Mouse (Mus musculus): Measurements from ENCODE around the gene Hspa4l.

Gene Hspa4l

DNA sequence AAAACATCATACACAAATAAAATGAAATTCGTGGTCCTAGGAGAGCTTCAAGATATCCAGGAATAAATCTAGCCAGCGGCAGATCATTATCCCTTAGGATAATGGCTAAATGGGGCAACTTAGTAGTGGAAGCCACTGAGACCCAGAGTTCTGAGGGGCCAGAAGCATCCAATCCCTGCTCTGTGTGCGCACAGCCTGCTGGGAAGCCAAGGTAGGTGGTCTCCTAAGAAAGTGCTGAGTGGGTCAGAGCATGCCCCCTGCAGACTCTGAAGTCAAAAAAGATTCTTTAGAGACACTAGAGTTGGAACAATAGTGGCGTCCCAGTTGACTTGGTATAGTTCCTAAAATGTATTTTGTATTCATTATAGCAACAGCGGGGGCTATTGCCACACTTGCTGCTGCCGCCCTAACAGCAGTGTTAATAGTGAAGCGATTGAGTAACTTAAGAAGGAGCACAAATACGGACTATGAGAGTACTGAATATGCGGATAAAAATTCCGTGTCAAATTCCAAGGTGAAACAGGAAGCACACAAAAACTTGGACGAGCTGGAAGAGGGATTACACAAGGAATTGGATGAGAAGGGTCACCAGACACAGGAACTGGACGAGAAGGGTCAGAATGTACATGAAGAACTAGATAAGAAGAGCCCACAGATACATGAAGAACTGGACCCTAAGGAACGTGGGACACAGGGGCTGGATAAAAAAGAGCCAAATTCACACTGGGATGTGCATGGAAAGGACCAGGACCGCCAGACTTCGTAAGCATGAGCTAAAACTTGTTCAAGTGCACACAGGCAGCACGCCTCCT, at the start of gene Hspa4l:
TSS of gene Hspa4l (plus strand) at position 472 of the 812 bp plus-strand sequence.
- DNase-seq (ENCODE audit: low read depth), result peak; percentile 53

- peak; percentile 13 for DNase-seq (ENCODE audit: low read depth)
Measured at GRCm38 (mm10) chr3:40695162-40695561, 49.1 kb upstream of the Hspa4l start.

DNA sequence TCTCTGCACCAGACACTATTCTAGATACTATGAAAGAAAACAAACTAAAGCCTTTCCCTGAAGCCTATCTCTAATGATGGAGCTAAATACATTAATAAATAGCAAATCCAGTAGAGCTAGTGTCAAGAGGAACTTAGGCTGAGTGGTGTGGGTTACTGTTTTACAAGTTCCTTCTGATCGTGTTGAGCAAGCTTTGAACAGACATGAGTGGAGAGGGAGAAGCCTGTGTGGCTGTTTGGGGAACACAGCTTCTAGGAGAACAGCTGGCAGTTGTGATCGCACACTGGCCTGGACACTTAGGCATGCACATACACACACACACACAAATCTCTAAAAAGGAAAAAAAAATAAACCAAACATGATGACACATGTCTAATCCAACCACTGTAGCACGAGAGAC, 45.5 kb upstream of the Hspa4l start:
- no peak for DNase-seq (ENCODE audit: low read depth)

DNA sequence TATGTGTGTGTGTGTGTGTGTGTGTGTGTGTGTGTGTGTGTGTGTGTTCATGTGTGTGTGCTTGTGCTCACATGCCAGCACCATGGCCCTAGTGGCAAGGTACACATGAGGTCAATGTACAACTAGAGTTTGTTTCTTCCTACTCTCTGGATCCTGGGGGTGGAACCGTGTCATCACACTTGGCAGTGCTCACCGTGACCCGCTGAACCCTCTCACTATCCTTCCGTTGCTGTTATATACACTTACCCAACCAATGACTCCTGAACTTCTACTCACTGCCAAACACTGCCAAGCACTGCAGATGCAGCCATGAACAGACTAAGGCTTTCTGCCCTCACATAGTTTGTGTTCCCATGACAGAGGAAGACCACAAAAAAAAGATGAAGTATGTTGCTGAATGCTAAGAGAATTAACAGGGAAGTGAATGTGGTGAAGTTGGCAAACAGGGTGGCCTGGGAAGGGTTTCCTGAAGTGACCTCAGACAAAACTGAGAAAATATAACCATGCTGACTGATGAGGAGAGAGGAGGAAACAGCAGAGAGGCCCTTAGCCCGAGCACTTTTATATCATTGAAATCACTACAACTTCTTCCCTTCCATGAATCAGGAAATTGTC, 39.4 kb upstream of the Hspa4l start:
- peak; percentile 36 for DNase-seq (ENCODE audit: low read depth)

DNA sequence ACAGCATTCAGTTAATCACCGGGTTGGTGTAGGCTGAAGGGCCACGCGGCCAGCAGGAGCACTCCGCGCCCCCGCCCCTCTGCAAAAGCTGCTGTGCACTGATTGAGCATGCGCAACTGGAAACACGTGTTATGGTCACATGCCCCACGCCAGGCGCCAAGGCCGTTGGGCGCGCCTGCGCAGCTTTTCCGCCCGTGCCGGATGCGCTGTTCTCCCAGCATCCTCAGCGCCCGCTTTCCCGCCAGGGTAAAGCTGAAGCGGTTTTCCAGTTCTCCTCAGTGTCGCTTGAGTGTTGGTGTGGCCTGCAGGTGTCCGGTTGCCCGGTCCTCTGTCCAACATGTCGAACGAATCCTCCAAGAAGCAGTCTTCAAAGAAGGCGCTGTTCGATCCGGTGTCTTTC, 35.6 kb upstream of the Hspa4l start, which contains the start of gene Slc25a31:
TSS of gene Slc25a31 (plus strand) at position 201 of the 400 bp plus-strand sequence.
- no peak for DNase-seq (ENCODE audit: low read depth)

DNA sequence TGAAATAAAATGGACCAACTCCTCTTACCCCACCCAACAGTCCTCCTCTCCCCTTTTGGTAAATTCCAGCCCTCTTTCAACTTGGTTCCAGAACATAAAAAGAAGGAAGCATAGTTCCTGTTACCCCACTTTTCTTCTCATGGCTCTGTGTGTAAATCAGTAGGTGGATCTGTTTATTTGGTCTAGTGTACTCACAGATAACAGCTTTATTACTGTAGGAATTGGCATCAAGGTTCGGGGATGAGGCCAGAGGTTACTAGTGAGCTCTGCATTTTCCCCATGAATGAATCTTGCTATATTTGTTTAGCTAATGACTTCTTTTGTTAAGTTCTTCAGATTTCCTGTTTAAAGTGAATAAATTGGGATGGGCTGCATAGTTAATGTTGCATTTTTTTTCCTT, 28.2 kb upstream of the Hspa4l start:
- no peak for DNase-seq (ENCODE audit: low read depth)

DNA sequence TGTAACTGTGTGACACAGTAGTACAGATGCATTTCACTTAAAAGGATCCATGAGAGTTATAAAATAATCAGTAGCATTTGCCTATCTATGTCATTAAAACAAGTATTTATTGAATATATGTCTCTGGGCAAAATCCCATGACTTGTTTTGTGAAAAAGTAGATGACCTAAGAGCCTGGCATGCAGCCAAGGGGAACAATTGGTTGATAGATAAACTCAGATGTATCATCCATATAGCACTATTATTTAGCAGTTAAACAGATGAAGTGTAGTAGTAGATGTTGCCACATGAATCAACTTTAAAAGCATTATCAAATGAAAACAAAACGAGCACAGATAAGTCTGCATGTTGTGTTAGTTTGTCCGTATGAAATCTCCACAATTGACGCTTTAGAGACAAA, 25.3 kb upstream of the Hspa4l start:
- peak; percentile 30 for DNase-seq (ENCODE audit: low read depth)

- no peak for DNase-seq (ENCODE audit: low read depth)
Measured at GRCm38 (mm10) chr3:40738381-40738912, 5.8 kb upstream of the Hspa4l start.

DNA sequence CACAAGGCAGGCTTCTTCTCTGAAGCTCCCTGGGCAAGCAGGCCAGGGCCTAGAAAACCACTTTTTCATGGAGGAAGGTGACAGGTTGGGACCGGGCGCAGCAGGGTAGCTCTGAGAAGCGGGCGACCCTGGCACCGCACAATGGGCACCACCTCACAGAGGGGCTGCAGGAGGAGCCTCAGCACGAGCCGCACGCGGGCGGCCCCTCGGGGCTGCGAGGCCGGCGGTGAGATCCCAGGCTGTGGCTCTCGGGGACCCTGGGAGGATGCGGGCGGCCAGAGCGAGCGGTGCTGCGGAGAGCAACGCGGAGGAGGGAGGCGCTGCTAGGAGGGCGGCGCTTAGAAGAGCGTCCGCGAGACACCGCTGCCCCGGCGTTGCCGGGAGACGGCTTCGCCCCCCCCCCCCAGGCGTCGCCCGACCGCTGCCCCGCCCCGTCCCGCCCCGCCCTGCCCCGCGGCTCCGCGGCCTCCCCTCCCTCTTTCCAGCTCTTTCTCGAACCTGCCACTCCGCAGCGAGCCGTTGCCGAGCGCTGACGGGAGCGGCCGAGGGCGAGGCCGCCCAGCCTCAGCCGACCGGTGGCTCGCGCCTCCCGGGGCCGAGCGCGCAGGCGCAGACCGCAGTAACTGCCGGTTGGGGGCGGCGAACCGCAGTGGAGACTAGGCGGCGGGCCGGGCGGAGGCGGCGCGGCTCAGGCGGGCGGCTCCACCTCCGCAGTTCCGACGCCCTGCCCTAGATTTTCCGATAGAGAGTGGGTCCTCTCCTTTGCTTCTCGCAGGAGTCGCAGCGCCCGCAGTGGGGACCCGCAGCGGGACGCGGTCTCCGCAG, 753 bp downstream of the Hspa4l start:
- peak; percentile 96 for DNase-seq (ENCODE audit: low read depth)

DNA sequence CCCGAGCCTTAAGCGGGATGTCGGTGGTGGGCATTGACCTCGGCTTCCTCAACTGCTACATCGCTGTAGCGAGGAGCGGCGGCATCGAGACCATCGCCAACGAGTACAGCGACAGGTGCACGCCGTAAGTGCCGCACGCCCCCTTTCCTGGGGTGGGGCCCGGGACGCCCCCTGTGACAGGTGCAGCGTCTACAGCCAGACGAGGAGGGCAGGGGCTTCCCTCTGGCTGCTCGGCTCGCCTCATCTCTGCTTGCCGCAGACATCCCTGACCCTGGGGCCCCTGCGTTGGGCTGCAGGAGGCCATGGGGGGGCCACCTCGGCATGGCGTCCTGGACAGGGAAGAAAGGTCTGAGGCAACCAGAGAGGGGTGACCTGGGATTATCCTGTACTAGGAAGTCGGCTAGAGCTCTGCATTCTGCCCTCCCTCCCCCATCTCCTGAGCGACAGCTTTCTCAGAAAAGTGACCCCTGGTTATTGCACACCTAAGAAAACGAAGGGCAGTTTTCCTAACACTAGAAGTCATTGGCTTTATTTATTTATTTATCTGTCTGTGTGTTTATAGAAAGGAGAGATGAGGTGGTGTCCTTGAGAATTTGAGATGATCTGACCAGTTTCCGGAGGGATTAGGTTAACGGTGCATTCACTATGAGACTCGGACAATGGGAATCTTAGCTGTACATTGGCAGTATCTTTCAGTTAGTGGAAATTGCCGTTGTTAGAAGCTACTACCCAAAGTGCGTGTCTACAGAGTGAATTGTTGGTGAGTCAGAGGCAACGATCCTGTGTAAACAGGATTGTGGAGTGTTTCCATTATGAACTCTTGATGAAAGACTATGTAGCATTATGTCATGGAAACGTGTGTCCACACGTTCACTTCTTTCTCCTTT, 1.6 kb downstream of the Hspa4l start:
- DNase-seq (ENCODE audit: low read depth), result peak; percentile 78

GRCm38 (mm10) chr3:40760746-40761145, 16.5 kb downstream of the Hspa4l start:
- DNase-seq (ENCODE audit: low read depth), result peak; percentile 5

GRCm38 (mm10) chr3:40761312-40761711, 17.0 kb downstream of the Hspa4l start:
- DNase-seq (ENCODE audit: low read depth), result peak; percentile 75

DNA sequence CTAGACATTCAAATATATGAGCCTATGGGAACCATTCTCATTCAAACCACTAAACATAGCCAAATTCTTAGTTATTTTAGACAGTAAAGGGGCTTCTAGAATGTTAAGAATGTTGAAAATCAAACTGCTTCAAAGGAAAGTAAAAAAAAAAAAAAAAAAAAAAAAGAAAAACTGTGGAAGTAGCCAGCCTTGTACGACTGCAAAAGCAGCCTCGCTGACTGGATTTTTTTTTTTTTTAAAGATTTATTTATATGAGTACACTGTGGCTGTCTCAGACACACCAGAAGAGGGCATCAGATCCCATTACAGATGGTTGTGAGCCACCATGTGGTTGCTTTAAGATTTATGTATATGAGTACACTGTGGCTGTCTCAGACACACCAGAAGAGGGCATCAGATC, 49.5 kb downstream of the Hspa4l start:
- DNase-seq (ENCODE audit: low read depth), result no peak

- DNase-seq (ENCODE audit: low read depth), result peak; percentile 43
Measured at GRCm38 (mm10) chr3:40798054-40798453, 53.8 kb downstream of the Hspa4l start.

GRCm38 (mm10) chr3:40798500-40798899, 54.2 kb downstream of the Hspa4l start:
- DNase-seq (ENCODE audit: low read depth), result peak; percentile 77

DNA sequence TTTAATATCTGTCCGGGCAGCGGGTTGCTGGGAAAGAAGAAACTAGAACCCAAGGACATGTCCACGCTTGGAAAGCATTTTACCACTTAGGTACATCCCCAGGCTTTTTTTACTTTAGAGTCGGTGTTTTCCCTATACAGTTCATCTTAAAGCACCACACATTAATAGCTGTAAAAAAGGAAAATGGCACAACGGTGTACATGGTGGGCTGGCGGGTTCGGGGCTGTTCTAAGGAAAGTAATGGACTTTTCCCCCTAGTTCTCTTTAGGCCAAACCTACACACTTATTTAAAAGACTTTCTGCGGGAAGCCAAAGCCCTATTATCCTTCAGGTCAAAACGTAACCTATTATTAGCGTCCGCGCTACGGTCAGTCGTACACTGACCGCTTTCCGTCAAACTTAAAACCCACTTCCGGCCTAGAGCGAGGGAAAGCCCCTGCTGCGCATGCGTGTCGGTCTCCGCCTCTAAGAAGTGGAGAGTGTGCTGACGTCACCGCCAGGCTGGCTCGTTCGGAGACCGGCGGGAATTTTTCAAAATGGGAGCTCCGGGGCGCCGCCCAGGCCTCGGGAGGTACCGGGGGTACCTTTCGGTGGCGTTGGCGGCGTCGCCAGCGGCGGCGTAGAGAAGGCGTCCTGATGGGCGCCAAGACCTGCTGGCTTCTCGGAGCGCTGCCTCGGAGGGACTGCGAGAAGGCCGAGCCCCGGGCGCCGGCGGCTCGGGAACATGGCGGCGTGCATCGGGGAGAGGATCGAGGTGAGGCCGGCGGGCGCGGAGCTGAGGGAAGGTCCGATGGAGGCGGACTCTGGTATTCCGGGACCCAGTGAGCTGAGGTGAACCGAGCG, 55.5 kb downstream of the Hspa4l start, which contains the start of gene Plk4:
TSS of gene Plk4 (plus strand) at position 490 of the 843 bp plus-strand sequence.
- peak; percentile 99 for DNase-seq (ENCODE audit: low read depth)

GRCm38 (mm10) chr3:40800373-40800823, 56.1 kb downstream of the Hspa4l start:
- DNase-seq (ENCODE audit: low read depth), result no peak

DNA sequence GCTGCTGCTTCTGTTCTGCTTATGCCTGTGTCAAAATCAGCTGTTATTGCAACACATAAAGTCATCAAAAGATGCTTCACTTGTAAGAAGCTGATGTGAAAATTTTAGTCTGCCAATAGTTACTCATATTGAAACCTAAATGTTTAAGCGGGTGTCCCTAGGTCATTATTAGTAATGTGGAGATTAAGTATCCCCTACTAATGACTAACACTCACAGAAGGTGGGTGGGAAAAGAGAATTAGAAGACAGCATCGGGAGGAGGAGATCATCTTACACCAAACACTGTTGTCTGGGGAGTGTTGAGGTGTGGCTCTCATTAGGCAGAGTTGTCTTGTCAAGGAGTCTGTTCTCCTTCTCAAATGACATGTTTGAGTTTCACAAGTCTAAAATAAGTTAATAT, 62.6 kb downstream of the Hspa4l start:
- peak; percentile 10 for DNase-seq (ENCODE audit: low read depth)

GRCm38 (mm10) chr3:40808686-40809085, 64.4 kb downstream of the Hspa4l start:
- DNase-seq (ENCODE audit: low read depth), result no peak

DNA sequence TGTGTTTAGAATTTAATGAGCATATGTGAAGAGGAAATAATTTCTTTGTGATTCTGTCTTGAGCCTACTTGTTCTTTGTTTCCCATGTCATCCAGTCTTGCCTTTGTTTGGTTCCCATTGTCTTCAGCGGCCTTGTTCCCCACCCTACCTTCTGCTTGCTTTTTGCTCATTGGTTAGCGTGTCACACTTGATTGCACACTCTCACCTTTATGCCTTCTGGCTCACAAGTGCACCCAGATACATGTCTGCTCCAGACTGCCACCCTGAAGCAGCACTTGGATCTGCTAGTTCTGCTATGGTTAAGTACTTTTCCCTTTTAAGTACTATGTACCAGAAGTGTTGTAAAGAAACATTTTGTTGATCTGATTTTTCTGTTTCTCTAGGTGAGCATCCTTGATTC, 65.6 kb downstream of the Hspa4l start:
- DNase-seq (ENCODE audit: low read depth), result no peak

All from NIH3T3 (cell line).